Mouse (Mus musculus): Measurements from ENCODE around the gene Pank1.

The Pank1 gene

DNA sequence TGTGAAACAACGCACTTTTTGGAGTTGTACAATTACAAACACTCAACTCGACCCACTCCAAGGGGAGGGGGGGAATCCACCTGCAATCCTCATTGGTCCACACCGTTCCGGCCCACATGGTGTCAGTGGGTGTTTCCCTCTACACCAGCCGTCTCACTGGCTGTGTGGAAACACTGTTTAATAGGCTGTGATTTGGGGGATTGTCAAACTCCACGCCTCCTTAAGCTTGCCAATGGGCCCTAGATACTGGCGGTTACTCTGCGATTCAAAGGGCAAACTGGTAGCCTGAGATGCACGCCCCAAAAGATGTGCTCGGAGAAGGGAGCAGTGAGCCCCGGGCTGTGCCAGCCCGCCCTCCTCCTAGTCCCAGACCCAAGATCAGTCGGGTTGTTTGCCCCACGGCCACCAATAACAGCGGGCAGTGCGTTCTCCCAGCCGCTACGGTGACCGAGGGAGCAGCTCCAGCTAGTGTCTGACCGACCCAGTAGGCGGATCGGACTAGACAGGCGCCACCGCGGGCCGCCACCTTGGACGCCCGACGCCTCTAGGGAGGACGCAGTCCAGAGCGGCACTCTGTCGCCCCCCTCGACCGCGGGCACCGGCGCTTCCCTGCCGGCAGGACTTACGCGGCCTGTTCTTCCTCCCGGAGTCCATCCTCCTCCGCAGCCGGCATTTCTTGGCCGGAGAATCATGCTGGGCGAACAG, 1.2 kb downstream of the Pank1 start:
- peak; percentile 92 for DNase-seq

DNA sequence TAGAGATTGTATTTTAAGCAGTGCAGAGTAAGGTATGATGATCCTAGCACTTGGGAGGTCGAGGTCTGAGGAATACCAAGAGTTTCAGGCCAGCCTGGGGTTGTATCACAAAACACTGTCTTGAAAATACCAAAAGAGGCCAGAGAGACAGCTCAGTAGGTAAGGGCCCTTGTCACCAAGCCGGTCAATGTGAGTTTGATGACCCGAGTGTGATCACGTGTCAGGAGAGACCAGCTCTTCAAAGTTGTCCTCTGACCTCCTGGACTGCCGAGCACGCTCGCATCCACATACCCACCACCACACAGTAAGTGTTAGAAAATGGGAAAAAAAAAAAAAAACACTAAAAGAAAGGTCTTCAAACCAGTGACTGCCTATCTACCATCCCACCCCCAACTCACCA, 2.6 kb downstream of the Pank1 start:
- no peak for DNase-seq

DNA sequence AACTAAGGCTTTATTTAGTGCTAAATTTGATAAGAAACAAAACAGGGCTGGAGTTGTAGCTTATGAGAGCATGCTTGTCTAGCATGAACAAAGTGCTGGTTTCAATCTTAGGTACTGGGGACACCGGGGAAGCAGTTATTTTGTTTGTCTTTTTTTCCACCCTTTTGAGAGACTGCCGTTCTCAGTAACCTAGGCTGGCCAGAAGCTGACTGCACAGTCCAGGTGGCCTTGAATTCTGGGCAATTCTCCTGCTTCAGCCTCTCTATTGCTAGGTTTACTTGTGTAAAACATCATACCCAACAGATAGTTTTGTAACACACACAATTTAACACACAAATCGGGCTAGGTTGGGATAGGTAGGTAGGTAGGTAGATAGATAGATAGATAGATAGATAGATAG, 9.9 kb downstream of the Pank1 start:
- no peak for DNase-seq

DNA sequence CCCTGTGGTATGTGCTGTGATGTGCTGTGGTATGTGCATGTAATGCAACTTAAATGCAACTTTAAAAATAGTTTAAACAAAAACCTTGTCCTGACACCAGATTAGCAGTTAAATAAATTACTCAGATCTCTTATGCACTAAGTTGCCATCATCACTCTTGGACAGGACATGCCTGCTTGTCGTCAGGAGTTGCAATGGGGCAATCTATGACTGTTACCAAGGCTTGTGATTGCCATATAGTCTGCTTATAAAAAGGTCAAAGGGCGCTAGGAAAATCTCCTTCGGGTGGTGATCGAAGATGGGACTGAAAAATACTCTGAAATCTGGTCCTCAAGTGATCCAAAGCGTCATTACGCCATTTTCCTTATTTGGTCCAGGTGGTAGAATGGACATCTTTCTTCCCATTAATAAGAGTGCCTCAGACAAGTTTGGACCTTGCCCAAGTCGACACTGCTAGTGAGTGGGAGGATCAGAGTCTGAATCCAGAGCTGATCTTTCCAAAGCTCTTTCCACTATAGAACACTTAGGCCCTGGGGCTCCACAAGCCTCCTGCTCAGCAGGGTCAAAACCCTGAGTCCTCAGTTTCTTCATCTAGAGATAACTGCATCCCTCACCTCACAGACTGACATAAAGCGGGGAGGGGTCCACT, 11.0 kb downstream of the Pank1 start:
- no peak for DNase-seq

DNA sequence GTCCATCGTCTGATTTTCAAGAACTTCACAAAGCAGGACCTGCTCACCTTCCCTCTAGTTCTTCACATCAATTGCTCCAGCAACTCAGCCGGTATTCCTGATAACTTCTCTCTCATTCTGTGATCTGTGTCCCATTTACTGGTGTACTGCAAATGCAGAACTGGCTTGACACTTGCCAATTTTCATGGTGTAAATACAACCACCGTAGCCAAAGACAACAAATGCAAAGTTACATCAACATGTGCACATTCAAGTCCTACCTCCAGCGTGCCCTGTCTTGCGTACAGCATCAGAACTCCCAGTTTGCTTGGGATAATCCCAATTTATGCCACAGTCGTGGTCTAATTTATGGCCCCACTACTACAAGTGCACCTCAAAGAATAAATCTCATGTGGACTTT, 15.5 kb downstream of the Pank1 start:
- DNase-seq = no peak

DNA sequence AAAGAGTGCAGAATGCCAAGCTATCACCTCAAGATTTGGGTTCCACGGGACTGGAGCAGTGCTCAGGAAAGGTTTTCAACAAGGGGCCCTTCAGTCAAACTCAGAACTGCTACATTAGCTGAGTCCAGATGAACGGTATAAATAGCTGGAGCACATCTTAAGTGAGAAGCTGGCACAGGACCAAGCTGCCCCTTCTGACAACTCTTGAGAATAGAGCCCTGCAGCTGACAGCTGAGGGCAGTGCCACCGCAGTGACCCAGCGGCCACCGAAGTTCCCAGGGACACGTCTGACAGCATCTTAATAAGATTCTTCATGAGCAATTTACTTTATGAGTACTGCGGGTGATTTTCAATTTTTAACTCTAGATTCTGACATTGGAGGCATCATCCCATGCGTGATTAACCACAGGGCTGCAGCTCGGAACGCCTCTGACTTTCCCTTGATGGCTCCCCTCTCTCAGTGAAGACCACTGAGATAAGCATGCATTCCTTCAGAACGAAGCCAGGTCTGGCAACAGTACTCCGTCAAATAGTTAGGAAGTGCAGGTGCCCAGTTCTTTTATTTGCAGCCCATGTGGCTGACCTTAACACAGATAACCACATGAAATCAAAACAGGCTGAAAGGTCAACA, 23.1 kb downstream of the Pank1 start:
- DNase-seq = no peak

DNA sequence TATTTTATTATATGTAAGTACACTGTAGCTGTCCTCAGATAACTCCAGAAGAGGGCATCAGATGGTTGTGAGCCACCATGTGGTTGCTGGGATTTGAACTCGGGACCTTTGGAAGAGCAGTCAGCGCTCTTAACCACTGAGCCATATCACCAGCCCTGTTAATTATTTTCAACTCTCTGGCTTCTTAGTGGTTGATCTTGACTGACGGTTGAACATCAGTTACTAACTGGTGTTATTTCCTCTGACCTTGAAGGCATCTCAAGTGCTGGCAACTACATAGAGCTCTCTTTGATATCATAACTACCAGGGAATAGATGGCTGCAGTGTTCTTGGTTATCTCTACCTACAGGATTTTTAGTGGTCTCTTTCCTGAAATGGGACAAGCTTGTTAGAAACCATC, 28.1 kb downstream of the Pank1 start:
- no peak for DNase-seq

DNA sequence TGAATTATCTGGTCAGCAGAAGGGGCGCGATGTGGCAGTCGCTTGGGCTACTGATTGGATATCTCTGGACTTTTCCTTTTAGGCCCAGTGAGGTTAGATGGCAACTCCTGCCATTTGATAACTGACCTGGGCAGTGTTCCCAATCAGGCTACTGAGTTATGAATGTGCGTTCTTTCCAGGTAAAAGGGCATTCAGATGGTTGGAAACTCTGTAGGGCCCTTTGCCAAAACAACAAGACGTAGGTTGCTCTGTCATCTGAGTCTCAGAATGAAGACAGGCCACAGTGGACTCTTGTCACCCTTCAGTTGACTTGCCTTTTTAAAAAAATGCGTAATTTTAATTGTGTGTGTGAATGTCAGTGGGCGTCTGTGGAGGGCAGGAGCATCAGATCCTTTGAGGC, 29.8 kb downstream of the Pank1 start:
- DNase-seq = no peak

DNA sequence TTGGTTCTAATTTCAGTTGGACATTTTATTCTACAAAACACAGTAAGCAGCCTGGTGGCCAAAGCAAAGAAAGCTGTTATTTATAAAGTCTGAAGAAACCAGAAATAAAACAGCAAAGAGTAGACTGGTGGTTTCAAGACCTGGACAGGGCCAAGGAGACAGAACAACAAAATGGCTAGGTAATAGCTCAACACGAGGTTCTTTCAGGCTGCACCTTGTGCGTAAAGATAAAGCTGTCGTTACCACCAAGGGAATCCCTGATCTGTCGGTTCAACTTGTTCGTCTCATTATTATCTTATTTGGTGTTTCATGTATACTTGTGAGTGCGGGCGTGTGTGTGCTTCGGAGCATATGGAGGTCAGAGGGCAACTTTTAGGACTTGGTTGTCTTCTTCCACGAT, 31.1 kb downstream of the Pank1 start:
- DNase-seq = no peak

DNA sequence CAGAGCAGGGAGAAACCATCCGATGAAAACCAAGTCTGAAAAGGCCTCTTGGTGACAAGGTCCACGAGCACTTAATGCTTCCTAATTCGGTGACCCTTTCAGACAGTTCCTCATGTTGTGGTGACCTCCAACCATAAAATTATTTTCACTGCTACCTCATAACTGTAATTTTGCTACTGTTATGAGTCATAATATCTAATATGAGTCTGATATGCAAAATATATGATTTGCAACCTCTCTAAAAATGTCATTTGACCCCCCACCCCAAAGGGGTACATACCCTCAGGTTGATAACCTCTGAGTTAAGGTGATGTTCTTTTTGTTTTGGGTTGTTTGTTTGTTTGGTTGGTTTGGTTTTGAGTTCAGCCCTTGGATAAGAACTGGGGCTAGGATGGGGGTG, 32.2 kb downstream of the Pank1 start:
- no peak for DNase-seq

DNA sequence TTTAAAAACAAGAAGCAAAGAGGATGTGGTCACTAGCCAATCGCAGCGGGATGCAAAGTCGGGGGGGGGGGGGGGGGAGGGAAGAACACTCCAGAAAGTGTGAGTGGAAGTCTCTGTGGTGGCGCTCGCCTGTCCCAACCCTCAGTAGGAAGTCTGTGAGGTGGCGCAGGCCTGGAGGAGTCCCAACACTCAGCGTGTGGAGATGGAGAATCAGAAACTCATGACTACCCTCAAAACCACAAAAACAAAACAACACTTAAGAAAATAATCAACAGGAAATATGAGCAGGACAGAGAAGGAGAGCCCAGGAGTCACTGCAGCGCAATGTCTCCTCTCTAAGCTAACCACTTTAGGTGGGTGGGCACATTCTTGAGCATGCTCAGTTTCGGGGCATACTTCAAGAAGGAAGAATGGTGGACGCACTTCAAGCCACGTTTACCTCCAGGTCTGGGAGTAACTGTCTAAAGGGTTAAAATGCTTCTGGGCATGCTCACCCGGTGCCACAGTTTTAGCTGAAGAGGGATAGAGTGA, 32.7 kb downstream of the Pank1 start:
- no peak for DNase-seq

DNA sequence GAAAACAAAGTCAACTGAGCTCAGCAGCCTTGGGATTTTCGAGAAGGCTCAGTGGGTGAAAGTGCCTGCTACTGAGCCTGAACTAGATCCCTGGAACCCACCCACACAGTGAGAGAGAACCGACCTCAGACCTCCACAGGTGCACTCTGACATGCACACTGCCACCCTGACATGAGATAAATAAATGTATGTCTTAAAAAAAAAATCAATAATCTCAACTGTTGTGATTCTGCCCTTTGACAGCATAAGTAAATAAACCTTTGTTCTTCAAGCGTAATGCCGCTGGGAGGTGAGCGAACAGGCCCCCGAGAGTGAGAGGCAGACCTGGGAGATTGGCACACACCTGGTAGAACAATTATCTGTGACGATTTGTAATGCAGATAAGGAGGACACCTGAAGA, 33.2 kb downstream of the Pank1 start:
- no peak for DNase-seq

DNA sequence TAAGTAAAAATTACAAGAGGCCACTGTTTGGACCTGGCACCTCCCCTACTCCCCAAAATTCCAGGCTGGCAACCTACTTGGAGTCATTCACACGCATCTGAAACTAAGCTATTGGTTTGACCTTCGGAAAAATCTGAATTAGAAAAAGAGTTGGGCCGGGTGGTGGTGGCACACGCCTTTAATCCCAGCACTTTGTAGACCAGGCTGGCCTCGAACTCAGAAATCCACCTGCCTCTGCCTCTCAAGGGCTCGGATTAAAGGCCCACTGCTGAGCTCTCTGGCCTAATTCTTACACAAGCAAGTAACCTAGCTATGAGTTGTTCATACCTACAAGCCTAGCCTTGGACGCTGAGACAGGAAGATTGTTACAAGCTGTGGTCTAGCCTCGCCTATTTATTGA, 33.9 kb downstream of the Pank1 start:
- no peak for DNase-seq

DNA sequence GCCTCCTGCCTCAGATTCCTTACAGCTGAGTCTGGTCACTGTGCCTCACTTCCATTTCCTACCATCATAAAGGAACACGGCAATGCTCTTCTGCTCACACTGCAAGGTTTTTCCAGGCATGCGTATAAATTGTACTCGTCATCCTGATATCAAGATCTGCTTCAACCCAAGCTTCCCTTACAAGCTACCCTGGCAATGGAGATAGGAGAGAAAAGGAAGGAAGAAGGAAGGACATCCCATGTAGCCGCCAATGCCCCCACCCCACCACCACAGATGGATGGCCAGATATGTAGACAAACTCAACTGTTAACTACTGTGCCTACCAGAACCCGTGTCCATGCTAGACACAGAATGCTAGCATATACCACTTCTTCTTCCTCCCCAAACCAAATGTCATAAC, 34.5 kb downstream of the Pank1 start:
- no peak for DNase-seq

DNA sequence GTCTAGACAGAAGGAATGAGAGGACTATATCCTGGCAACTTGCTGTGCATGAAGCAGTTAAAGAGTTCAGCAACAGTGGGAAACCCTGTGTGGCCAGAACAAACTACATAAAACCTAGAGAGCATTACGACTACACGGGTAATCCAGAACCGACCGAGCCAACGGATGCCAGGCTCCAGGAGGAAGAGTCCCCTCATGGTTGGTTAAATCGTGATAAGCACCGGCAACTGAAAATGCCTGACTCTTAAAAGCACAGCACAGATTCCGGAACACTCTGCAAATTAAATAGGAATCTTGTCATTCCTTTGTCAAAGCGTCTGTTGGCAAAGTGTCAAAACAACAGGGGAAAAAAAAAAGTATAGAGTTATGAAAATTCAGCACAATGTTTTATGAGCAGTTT, 35.2 kb downstream of the Pank1 start:
- no peak for DNase-seq

DNA sequence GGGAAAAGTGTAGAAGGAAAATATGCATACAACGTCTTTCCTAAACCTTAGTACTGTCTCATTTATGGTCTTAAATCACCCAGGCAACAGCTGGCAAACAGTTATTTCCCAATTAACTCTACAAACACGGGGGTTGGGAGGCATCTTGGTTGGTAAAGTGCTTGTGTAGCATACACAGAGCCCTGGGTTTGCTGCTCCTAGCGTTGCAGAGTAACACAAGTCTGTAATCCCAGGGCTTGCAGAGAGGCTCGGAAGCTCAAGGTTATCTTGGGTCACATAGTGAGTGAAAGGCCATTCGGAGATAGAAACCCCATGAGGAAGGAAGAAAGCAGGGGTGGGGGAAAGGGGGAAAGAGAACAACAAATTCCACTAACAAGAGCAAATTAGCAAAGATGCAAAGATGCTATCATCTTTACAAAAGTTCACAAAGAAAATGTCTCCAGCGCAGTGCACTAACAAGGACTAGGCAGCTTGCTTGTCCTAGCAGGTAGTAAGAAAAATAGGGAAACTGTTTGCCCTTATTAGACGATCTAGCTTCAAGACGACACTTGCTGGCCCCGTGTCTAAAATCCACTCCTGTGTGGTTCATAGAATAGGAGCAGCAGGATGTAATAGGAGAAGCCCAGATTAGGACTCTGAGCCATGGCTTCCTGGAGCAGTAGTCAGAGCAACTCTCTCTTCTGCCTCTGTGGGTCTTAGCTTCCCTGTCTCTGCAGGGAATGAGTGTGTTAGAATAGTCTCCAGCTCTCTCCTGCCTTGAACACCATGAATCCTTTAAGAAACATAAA, 37.3 kb downstream of the Pank1 start:
- DNase-seq = no peak

DNA sequence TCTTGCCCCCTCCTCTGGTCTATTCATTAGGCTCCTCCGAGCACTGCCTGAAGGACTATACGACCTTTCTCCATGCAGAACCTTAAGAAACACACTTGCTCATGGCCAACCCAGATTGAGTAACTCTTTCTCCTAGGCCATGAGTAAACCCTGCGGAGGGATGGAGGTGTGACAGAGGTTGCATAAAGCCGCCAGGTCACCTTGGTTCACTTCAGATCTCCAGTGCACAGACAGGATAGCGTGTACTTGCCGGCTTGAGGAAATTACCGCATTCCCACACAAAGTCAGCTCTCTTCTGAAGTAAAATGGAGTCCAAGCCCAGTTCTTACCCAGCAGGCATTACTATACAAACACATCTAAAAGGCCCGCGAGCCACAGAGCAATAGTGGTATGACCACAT, 40.6 kb downstream of the Pank1 start:
- DNase-seq = no peak

DNA sequence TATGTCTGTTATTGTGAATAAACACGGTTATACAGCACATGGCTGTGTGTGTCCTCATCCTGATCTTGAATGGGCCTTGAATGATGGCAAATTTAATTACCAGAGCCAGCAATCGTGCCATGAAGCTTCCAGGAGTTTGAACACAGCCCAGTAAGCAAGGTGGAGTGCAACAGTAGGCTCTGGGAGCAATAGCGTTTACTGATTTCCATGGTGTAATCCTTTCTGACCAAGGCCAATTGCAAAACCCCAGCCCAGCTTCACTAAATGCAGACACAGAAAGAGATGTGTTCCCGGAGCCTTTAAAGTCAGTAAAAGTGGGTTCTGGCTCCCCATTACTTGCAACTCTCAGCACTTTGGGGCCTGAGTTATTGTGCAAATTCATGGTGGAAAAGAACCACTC, 47.6 kb downstream of the Pank1 start:
- no peak for DNase-seq

DNA sequence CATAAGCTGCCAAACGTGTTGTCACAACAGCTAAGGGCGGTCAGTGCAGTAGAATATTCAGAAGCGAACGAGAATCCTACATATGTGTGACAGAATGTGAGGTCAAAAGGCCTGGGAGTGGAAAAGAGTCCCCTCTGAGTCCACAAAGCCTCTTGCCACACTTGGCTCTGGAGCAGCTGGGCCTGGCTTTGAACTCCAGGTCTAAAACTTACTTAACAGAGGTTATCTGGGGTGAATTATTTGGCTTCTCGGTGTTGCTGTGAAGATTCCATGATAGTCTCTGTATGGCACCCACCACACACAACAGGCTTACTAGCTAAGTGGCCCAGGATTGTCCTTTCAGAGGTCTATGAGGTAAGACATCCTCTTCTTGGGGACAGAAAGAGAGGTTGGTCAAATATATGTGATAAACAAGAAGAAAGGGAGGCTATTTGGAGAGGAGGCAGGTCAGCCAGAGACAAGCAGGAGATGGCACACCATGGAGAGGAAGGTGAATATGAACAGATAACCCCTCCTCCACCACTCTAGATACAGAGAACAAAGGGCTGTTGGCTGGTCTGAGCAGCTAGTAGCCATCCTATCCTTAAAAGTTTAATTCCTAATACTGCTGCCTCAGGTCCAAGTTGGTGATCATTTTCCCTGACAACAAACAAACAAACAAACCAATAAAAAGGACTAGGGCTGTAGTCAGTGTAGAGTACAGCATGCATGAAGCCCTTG, 51.2 kb downstream of the Pank1 start:
- no peak for DNase-seq

DNA sequence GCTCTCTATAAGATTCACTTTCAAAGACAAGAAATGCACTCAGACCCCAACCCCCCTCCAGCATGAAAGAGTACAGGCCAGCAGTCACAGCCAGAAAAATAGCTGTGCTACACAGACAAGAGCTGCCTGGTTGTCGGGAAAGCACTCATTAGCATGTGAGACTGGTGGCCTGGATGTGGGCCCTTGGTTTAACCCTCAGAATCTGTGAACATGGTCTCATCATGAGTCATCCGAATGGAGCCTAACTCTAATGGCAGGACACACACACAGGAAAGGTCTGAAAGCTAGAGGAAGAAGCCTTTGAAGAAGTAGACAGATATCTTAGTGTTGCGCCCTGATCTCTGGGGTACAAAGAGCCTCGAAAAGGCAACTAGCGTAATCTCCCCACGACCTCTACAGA, 51.8 kb downstream of the Pank1 start:
- no peak for DNase-seq

DNA sequence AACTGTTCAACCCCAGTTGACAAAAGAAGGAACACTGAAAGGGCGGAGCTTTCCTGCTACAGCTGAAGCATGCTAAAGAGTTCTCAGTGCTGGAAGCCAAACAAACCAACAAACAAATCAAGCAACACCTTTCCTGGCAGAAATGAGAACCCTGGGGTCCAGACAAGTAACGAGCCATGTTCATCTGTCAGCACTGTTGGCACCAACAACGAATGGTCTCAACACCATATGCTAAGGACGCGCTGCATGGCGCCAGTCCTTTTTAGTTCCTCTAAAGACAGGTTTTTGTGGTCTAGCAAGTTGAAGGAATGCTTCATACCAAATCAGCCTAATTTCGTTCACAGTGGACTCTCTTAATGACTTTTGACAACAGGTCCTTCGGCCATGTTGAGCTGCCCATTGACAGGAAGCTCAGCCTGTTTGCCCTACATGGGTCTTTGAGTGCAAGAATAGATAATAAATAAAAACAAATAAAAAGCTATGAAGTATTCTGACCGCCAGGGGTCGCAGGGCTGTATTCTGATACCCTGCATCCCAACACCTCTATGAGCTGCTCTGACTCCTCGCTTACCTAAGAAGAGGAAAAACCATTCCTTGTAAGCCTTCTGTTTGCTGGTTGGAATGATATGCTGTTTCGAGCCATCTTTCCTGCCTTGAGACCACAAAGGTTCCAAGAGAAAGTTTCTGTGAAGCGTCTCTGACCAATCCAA, 53.2 kb downstream of the Pank1 start:
- peak; percentile 14 for DNase-seq

DNA sequence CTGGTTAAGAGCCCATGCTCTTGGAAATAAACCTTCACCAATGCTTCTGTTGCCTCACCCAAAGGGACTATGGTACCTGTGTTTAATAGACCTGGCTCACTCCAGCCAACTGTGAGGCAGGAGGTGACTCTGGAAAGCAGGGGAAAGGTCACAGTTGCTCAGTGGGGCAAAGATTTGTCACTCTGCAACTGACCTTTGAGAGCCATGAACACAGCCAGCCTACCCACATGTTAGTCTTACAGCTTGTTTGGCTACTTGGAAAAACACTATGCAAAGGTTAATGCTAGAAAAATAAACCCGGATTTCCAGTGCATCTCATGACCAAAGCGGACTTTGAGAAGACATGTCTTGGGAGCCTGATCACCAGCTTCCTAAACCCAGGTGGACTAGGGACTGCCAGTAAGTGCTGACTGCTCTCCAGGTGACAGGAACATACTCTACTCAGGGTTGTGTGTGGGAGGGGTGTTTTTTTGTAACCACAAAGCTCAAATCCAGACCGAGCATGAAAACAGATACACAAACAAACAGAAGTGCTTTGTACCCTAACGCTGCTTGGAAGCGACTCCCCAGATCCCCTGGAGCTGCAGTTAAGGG, 59.6 kb downstream of the Pank1 start:
- no peak for DNase-seq
